Mouse (Mus musculus): ENCODE measurements at regions not wholly inside any gene's neighbourhood (a gene's known extent, or its start where the extent isn't known, plus 50 kb on each side); places are given as distances from the start of the nearest gene placed in this dataset.
"Not testable (repeated sequence)": the region's sequence is repeated elsewhere in the genome, so short reads cannot be mapped to it uniquely, and the experiment has no call there.

DNA sequence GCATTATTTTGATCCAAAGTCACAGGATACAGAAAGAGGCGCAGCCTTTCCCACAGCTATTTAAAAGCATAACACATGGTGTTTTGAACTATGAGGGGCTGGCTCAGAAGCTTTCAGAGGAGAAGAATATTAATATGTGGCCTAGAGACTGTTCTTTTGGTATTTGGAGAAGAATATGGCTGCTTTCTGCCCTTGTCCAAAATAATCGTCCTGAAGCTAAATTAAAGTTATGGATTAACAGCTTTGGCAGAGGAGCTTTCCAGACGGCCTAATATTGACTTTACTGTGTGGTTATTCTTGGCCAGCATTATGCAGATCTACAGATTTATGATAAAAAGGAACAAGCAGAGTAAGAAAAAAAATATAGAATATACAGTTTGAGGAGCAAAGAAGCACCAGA lies 222.4 kb upstream of the Tmprss15 start:
- no peak for DNase-seq (ENCODE audit: low read depth, low spot score)

DNA sequence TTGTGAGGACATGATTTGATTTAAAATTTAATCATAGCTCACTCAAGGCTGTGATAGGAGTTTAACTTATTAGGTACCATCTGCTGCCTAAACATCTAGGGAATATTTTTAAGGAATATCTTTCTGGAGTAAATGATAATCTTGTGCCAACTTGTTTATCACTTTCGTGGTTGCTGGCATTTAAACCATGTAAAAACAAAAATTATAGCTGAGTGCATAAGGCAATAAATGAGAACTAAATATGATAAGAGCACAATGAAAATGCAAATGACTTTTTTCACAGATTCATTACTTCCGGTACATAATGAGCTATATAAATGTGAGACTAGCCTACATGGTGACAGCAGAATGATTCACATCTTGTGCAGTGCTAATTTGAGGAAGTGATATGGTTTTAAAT lies 221.8 kb upstream of the Tmprss15 start:
- no peak for DNase-seq (ENCODE audit: low read depth, low spot score)

GRCm38 (mm10) chr16:79308541-79308940 lies 217.6 kb upstream of the Tmprss15 start:
- no peak for DNase-seq (ENCODE audit: low read depth, low spot score)

DNA sequence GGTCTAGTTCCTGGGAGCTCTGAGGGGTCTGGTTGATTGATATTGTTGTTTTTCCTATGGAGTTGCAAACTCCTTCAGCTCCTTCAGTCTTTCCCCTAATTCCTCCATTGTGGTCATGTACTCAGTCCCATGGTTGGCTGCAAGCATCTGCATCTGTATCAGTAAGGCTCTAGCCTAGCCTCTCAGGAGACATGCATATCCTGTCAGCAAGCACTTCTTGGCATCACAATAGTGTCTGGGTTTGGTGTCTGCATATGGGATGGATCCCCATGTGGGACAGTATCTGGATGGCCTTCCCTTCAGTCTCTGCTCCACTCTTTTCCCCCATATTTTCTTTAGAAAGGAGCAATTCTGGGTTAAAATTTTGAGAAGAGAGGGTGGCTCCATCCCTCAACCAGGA lies 205.7 kb upstream of the Tmprss15 start:
- not testable (repeated sequence) for DNase-seq (ENCODE audit: low read depth, low spot score)

DNA sequence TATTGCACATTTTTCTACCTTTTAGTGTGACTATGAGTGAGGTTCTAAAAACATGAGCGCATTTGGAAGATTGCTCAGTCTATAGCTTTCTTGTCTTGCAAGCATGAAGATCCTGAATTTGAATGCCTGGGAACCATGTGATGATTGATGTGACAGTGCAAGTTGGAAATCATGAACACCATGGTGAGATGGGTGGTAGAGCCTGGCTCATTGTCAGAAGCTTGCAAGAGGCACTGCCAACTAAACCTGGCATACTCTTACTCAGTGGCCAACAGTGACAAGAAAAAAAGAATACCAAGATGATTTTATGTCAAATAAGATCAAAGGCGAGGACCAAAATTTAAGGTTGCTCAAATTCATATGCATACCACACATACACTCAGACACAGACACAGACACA lies 188.1 kb upstream of the Tmprss15 start:
- no peak for DNase-seq (ENCODE audit: low read depth, low spot score)

DNA sequence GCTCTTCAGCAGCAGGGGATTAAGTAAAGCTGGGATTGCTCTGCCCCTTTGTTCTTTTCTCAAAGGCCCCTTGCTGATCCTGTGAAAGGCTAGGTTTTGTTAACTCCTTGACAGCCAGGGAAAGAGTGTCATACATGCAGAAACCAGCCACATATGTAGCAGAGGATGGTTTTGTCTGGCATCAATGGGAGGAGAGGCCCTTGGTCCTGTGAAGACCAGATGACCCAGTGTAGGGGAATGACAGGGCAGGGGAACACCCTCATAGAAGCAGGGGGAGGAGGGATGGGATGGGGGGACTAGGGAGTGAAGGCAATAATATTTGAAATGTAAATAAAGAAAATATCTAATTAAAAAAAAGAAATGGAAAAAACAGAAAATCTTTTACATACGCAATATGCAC lies 165.6 kb upstream of the Tmprss15 start:
- no peak for DNase-seq (ENCODE audit: low read depth, low spot score)

DNA sequence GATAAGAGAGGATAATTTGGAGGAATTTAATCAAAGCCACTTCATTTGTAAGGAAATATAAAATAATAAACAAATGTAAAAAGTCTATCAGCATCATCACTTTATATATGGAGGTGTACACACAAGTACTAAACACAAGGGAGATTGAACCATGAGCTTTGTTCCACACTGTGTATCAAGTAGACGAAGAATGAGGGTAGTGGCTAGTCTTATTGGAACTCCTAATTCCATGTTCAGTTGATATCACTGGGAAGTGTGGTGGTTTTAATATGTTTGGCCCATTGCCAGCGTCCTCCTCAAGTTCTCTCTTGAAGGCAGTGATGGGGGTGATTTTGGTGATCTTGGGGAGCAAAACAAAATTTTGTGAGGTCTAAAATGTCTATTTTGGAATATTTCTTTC lies 165.2 kb upstream of the Tmprss15 start:
- no peak for DNase-seq (ENCODE audit: low read depth, low spot score)

DNA sequence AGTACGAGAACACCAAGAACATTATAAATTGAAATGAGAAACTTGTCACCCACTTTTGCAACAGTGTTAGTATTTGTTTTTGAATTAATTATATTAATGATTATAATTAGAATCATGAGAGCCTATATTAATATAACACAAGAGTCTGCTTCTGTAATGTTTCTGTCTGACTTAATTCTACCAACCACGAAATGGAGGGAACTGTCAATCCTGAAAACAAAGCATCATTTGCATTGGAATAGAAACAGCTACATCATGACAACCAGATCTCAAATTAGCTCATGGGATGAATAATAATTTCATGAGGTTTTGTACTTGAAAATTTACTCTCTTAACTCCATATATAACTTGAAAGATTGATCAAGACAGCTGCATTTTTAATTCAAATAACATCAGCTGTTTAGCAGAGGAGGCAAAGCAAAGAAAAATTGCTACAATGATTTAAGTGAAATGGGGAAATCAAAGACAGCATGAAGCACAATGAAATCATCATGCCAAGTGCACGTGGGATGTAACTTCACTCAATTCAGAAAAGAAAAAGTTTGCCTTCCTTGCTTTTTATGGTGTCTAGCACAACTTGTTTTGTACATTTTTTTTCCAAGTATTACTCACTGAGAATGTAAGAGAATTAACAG lies 150.1 kb upstream of the Tmprss15 start:
- DNase-seq (ENCODE audit: low read depth, low spot score) = no peak

DNA sequence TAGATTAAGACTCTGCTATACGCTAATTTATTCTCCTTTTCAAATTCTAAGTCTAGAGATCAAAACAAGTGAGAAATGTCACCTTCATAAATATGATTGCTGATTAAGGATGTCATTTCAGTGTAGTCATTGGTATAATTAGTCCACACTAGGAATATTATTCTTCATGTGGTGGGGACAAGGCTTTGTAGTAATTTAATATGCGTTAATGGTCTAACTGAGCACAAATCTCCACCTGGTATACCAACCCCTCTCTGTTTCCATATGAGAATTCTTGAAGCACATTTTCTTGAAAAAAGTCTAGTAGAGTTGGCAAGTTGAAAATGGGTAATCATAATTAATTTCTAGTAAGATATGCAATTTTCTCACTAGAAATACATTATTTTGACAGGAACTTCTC lies 149.3 kb upstream of the Tmprss15 start:
- no peak for DNase-seq (ENCODE audit: low read depth, low spot score)

DNA sequence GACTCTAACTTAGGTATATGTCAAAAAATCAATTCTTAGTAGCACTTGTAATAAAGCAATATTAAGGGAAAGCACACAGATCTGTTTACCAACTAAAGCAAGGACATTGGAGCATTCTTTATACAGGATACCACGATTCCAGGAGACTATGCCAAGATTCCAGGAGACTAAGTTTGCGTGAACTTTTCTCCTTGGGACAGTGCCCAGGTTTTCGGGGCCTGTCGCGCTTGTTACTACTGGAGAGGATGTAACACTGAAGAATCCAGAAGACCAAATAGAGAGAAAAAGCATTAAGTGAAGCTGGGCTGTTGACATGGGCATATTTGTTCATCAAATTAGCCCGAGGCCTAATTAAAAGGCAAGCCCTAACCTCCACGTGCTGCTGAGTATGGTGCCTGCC lies 100.3 kb upstream of the Tmprss15 start:
- peak; percentile 79 for DNase-seq (ENCODE audit: low read depth, low spot score)

DNA sequence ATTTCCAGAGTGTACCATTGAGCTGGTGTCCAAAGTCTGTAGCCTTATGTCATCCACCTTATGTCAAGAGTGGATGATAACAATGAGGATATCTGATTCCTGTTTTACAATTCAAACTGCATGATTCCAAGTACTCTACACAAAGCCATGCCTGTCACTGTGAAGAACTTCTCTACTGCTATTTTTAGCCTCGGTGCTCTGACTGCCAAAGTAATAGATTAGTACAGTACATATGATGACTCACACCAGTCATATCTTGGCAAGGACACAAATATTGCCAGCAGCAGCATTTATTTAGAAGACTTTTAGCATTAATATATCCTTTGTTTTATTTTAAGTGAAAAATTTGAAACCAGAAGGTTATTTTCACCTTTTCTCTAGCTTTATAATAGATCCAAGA lies 95.6 kb upstream of the Tmprss15 start:
- peak; percentile 92 for DNase-seq (ENCODE audit: low read depth, low spot score)

- DNase-seq (ENCODE audit: low read depth, low spot score) = peak; percentile 74
Observed at GRCm38 (mm10) chr16:79182474-79182873, 91.6 kb upstream of the Tmprss15 start.

DNA sequence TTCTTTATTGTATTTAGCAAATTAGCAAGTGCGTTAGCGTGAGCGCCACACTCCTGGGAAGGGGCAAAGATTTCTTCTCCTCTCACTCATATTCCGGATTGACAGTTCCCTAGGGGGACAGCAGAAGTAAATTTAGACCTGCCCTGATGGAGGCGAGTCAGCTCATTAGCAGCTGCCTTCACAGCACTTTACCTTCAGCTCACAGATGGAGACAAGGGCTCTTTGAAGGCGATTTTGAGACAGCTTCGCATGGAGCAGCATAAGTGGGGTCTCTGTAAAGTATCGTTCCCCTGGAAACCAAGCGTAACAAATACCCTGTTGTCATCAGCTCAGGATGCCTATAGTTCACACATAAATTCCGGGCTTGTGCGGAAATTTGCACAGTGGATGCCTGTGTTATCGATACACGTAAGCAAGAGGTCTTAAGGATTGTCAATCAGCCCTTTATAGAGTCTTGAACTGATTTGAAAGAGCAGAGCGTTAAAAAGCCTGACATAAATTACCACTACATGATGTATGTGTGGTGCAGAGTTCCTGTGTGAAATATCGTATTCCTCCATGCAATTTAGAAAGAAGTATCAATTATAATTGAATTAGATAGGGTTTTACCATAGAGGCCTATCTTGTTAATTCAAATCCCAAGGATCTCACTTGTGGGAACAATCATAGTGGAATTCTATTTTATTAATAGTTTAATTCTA lies 86.6 kb upstream of the Tmprss15 start:
- DNase-seq (ENCODE audit: low read depth, low spot score) = no peak

GRCm38 (mm10) chr16:79176832-79177243 lies 85.9 kb upstream of the Tmprss15 start:
- DNase-seq (ENCODE audit: low read depth, low spot score) = no peak

- peak; percentile 89 for DNase-seq (ENCODE audit: low read depth, low spot score)
Observed at GRCm38 (mm10) chr16:79168193-79168592, 77.3 kb upstream of the Tmprss15 start.

DNA sequence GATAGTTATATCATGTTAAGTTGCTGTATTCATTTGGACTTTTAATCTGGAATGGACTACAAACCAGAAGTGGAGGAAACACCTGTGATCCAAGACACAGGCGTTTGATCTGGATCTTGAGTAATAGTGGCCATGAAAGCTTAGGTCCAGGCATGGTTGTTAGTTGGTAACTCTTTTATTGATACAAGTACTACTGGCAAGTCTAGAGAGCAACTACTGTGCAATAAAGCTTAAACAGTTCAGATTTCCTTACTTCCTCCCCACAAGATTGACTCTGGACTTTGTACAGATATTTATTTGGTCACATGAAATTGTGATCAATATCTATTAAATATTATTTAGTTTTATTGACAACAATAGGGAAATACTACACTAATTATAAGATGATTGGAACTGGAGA lies 51.9 kb upstream of the Tmprss15 start:
- DNase-seq (ENCODE audit: low read depth, low spot score) = no peak

Data from 3T3-L1 (cell line).